Mouse (Mus musculus) MEL (cell line): Measurements from ENCODE around the gene Itgb8. TPM values are rescaled to one million over a fixed set of nuclear protein-coding genes. Genes with fewer than 3 reads are reported as not detected.

ENCODE experiments used
- DNase-seq: peaks from one replicate; pipeline ENCODE4 v3.0.0; 2011; ENCODE audit warnings: low read depth, low spot score
- H3K27ac ChIP-seq: 2 replicates; pipeline ENCODE4 v1.5.1; 2012; ENCODE audit warnings: low read depth, mild to moderate bottlenecking, control low read depth, low read length, moderate library complexity; ENCODE audit not compliant: control insufficient read depth
- H3K27me3 ChIP-seq, 2 experiments: fragments of 150-350 bp in 1 of 2; sonication (generic) in 1 of 2; 2 replicates each; pipeline ENCODE4 v1.6.1; 2012; ENCODE audit warnings: low read length in 2 of 2, mild to moderate bottlenecking in 2 of 2, improper control_type of control experiment in 1 of 2, moderate library complexity in 1 of 2; ENCODE audit not compliant: insufficient read depth in 2 of 2, control insufficient read depth in 1 of 2
- H3K36me3 ChIP-seq, 2 experiments: 2 replicates each; pipeline ENCODE4 v1.6.1; 2012 to 2014; ENCODE audit warnings: low read length in 2 of 2, improper control_type of control experiment in 1 of 2, inconsistent platforms in 1 of 2, mild to moderate bottlenecking in 1 of 2; ENCODE audit not compliant: insufficient read depth in 2 of 2, control insufficient read depth in 1 of 2
- H3K4me1 ChIP-seq, 2 experiments: fragments of 150-350 bp in 1 of 2; sonication (generic) in 1 of 2; 2 replicates each; pipeline ENCODE4 v1.6.1; 2012; ENCODE audit warnings: low read length in 2 of 2, improper control_type of control experiment in 1 of 2, mild to moderate bottlenecking in 1 of 2; ENCODE audit not compliant: insufficient read depth in 2 of 2, control insufficient read depth in 1 of 2
- H3K4me3 ChIP-seq, 2 experiments: fragments of 150-350 bp in 1 of 2; sonication (generic) in 1 of 2; 2 replicates each; pipeline ENCODE4 v1.5.1; 2012; ENCODE audit warnings: low read depth in 2 of 2, low read length in 2 of 2, mild to moderate bottlenecking in 2 of 2, moderate library complexity in 2 of 2, control low read depth in 1 of 2, improper control_type of control experiment in 1 of 2; ENCODE audit not compliant: control insufficient read depth in 1 of 2, insufficient read depth in 1 of 2
- H3K79me2 ChIP-seq: 2 replicates; pipeline ENCODE4 v1.6.1; 2012; ENCODE audit warnings: mild to moderate bottlenecking, low read length, moderate library complexity; ENCODE audit not compliant: control insufficient read depth, poor library complexity, insufficient read depth
- H3K9ac ChIP-seq: 2 replicates; pipeline ENCODE4 v1.6.1; 2012; ENCODE audit warnings: low read depth, mild to moderate bottlenecking, control low read depth, low read length, moderate library complexity; ENCODE audit not compliant: control insufficient read depth, poor library complexity, severe bottlenecking
- H3K9me3 ChIP-seq: fragments of 150-350 bp; sonication (generic); replicated peaks from 2 replicates; pipeline ENCODE4 v1.6.1; 2012; ENCODE audit warnings: mild to moderate bottlenecking, low read length, improper control_type of control experiment, moderate library complexity; ENCODE audit not compliant: insufficient read depth
- BHLHE40 ChIP-seq: IDR thresholded peaks from 2 replicates; pipeline ENCODE4 v1.6.1; 2012; ENCODE audit warnings: low read depth, mild to moderate bottlenecking, inconsistent platforms, low read length, improper control_type of control experiment, borderline replicate concordance
- CHD1 ChIP-seq: IDR thresholded peaks from 2 replicates; pipeline ENCODE4 v1.6.1; 2012; ENCODE audit warnings: low read depth, mild to moderate bottlenecking, inconsistent platforms, low read length, improper control_type of control experiment
- CTCF ChIP-seq, 3 experiments: IDR thresholded peaks in 2 of 3; conservative IDR thresholded peaks in 1 of 3; 2 replicates each; pipeline ENCODE4 v1.5.1; 2011 to 2012; ENCODE audit warnings: low read length in 3 of 3, low read depth in 2 of 3, mild to moderate bottlenecking in 2 of 3, improper control_type of control experiment in 1 of 3, inconsistent platforms in 1 of 3, mixed read lengths in 1 of 3, moderate library complexity in 1 of 3; ENCODE audit not compliant: control insufficient read depth in 1 of 3, insufficient read depth in 1 of 3, poor library complexity in 1 of 3, severe bottlenecking in 1 of 3
- E2F4 ChIP-seq: IDR thresholded peaks from 2 replicates; pipeline ENCODE4 v1.6.1; 2011; ENCODE audit warnings: low read depth, low read length, improper control_type of control experiment, borderline replicate concordance
- ELF1 ChIP-seq: IDR thresholded peaks from 2 replicates; pipeline ENCODE4 v1.6.1; 2014; ENCODE audit warnings: low read depth, mild to moderate bottlenecking, inconsistent platforms, low read length, improper control_type of control experiment, moderate library complexity
- EP300 ChIP-seq, 2 experiments: IDR thresholded peaks; 2 replicates each; pipeline ENCODE4 v1.6.1; 2011; ENCODE audit warnings: improper control_type of control experiment in 2 of 2, low read length in 2 of 2, low read depth in 1 of 2, mild to moderate bottlenecking in 1 of 2
- GATA1 ChIP-seq: IDR thresholded peaks from 2 replicates; pipeline ENCODE4 v1.6.1; 2011; ENCODE audit warnings: low read depth, low read length, improper control_type of control experiment
- JUND ChIP-seq: IDR thresholded peaks from 2 replicates; pipeline ENCODE4 v1.6.1; 2011; ENCODE audit warnings: low read depth, mild to moderate bottlenecking, improper control_type of control experiment, low read length
- MAFK ChIP-seq: IDR thresholded peaks from 2 replicates; pipeline ENCODE4 v1.6.1; 2011; ENCODE audit warnings: low read depth, mild to moderate bottlenecking, low read length, improper control_type of control experiment, borderline replicate concordance
- MXI1 ChIP-seq: IDR thresholded peaks from 2 replicates; pipeline ENCODE4 v1.6.1; 2011; ENCODE audit warnings: mild to moderate bottlenecking, low read depth, low read length, improper control_type of control experiment
- POLR2AphosphoS2 ChIP-seq: IDR thresholded peaks from 2 replicates; pipeline ENCODE4 v1.6.1; 2011; ENCODE audit warnings: low read length, improper control_type of control experiment
- POLR2AphosphoS5 ChIP-seq: IDR thresholded peaks from 2 replicates; pipeline ENCODE4 v1.6.1; 2012; ENCODE audit warnings: low read depth, borderline replicate concordance, mild to moderate bottlenecking, inconsistent platforms, low read length, moderate library complexity, mixed read lengths
- RAD21 ChIP-seq: IDR thresholded peaks from 2 replicates; pipeline ENCODE4 v1.6.1; 2011; ENCODE audit warnings: mild to moderate bottlenecking, low read depth, low read length, improper control_type of control experiment
- RCOR1 ChIP-seq: IDR thresholded peaks from 2 replicates; pipeline ENCODE4 v1.6.1; 2012; ENCODE audit warnings: low read depth, mild to moderate bottlenecking, inconsistent platforms, low read length, improper control_type of control experiment
- SIN3A ChIP-seq: IDR thresholded peaks from 2 replicates; pipeline ENCODE4 v1.6.1; 2012; ENCODE audit warnings: low read length, improper control_type of control experiment, inconsistent platforms
- TAL1 ChIP-seq: IDR thresholded peaks from 2 replicates; pipeline ENCODE4 v1.6.1; 2012; ENCODE audit warnings: mild to moderate bottlenecking, inconsistent platforms, low read length, moderate library complexity, mixed read lengths
- TCF12 ChIP-seq: IDR thresholded peaks from 2 replicates; pipeline ENCODE4 v1.6.1; 2014; ENCODE audit warnings: low read depth, mild to moderate bottlenecking, inconsistent platforms, low read length, improper control_type of control experiment, moderate library complexity
- UBTF ChIP-seq: IDR thresholded peaks from 2 replicates; pipeline ENCODE4 v1.6.1; 2012; ENCODE audit warnings: low read depth, mild to moderate bottlenecking, inconsistent platforms, low read length, improper control_type of control experiment, moderate library complexity, borderline replicate concordance; ENCODE audit not compliant: insufficient read depth
- USF2 ChIP-seq, 2 experiments: IDR thresholded peaks; 2 replicates each; pipeline ENCODE4 v1.6.1; 2011 to 2012; ENCODE audit warnings: improper control_type of control experiment in 2 of 2, low read length in 2 of 2, borderline replicate concordance in 1 of 2, inconsistent platforms in 1 of 2, low read depth in 1 of 2, mild to moderate bottlenecking in 1 of 2; ENCODE audit not compliant: insufficient read depth in 1 of 2
- polyA plus RNA-seq, 2 experiments: library from polyadenylated mRNA; stranded (reverse) in 1 of 2; unstranded in 1 of 2; fragments of >175 nt in 1 of 2; fragments of >200 nt in 1 of 2; gene quantifications; 2 replicates each; pipeline versions ENCODE4 v1.2.1 to v1.2.4; 2012; ENCODE audit warnings: low replicate concordance in 2 of 2, low read depth in 1 of 2; ENCODE audit not compliant: insufficient read length in 2 of 2, insufficient read depth in 1 of 2, missing spikeins in 1 of 2
- total RNA-seq: library from RNA; depleted of rRNA; stranded (reverse); fragments of 300-350 nt; gene quantifications from 2 replicates; pipeline ENCODE4 v1.2.3, GENCODE M21; 2012

The Itgb8 gene
- total and polyA plus RNA-seq, 3 experiments: not detected

GRCm38 (mm10) chr12:119270036-119270435 is 31.4 kb upstream of the Itgb8 start:
- no peaks in the 10 kb centered on the region for H3K27me3 ChIP-seq
- H3K27ac ChIP-seq: no peak overlapping the region
- H3K4me1 ChIP-seq: no peaks in the 10 kb centered on the region
- H3K36me3 ChIP-seq: no peaks in the 10 kb centered on the region
- DNase-seq: no peak
- no peak overlapping the region for H3K4me3 ChIP-seq
- TF ChIP-seq SIN3A (no peak), TAL1 (no peak), E2F4 (no peak), ELF1 (no peak), UBTF (no peak), JUND (no peak), TCF12 (no peak), RAD21 (no peak), EP300 (IDR thresholded peaks at IDR 0.05; ENCODE audit: low read depth in 1 of 2, low read length in 2 of 2) (no peak)
- TF ChIP-seq, all 39 proteins: peak for 0
- H3K79me2 ChIP-seq: no peaks in the 10 kb centered on the region
- no peak overlapping the region for H3K9ac ChIP-seq
- no peaks in the 10 kb centered on the region for H3K9me3 ChIP-seq

GRCm38 (mm10) chr12:119268723-119269122 is 30.1 kb upstream of the Itgb8 start:
- Histone ChIP-seq H3K27me3 (no peaks in the 10 kb centered on the region), H3K4me3 (no peak overlapping the region), H3K9ac (no peak overlapping the region), H3K4me1 (no peaks in the 10 kb centered on the region), H3K36me3 (no peaks in the 10 kb centered on the region)
- TF ChIP-seq RAD21: no peak
- no peak for TF ChIP-seq BHLHE40
- peak; percentile 43; the same call in 1 of the 2 replicates for TF ChIP-seq RCOR1
- TF ChIP-seq CHD1: no peak
- no peak for TF ChIP-seq TAL1
- TF ChIP-seq POLR2AphosphoS2: no peak
- no peak for TF ChIP-seq SIN3A
- TF ChIP-seq CTCF (IDR thresholded peaks at IDR 0.05 in 2 of 3, conservative IDR thresholded peaks at IDR 0.05 in 1 of 3; ENCODE audit: control insufficient read depth in 1 of 3, insufficient read depth in 1 of 3, low read depth in 2 of 3, low read length in 3 of 3, poor library complexity in 1 of 3, severe bottlenecking in 1 of 3): no peak
- no peak for TF ChIP-seq GATA1
- no peak for TF ChIP-seq USF2 (IDR thresholded peaks at IDR 0.05; ENCODE audit: borderline replicate concordance in 1 of 2, insufficient read depth in 1 of 2, low read depth in 1 of 2, low read length in 2 of 2)
- no peak for TF ChIP-seq MXI1
- TF ChIP-seq EP300 (IDR thresholded peaks at IDR 0.05; ENCODE audit: low read depth in 1 of 2, low read length in 2 of 2): peak in 1 of 2 experiments; percentile 13; a peak in 1 of 4 replicates
- TF ChIP-seq MAFK: no peak
- TF ChIP-seq POLR2AphosphoS5: no peak
- TF ChIP-seq, all 39 proteins: peak for 2
- H3K27ac ChIP-seq: no peak overlapping the region
- no peaks in the 10 kb centered on the region for H3K79me2 ChIP-seq
- DNase-seq: peak; percentile 17
- no peaks in the 10 kb centered on the region for H3K9me3 ChIP-seq
